Mouse (Mus musculus) retina, embryonic 14.5 days (tissue): Measurements from ENCODE around the gene 0610012G03Rik.

Source experiments
- DNase-seq: peaks from one replicate; pipeline ENCODE4 v3.0.0-alpha.2; 2015; ENCODE audit warnings: low spot score

The 0610012G03Rik gene

GRCm38 (mm10) chr16:31932840-31933697 lies 15.2 kb downstream of the 0610012G03Rik start:
- DNase-seq: peak; percentile 97

GRCm38 (mm10) chr16:31932255-31932654 lies 16.0 kb downstream of the 0610012G03Rik start:
- peak; percentile 45 for DNase-seq

- DNase-seq: no peak
Measured at GRCm38 (mm10) chr16:31931330-31931729, 17.0 kb downstream of the 0610012G03Rik start.

- no peak for DNase-seq
Measured at GRCm38 (mm10) chr16:31927412-31927811, 20.9 kb downstream of the 0610012G03Rik start.

GRCm38 (mm10) chr16:31926547-31927182 lies 21.6 kb downstream of the 0610012G03Rik start:
- DNase-seq: no peak

- no peak for DNase-seq
Measured at GRCm38 (mm10) chr16:31926091-31926490, 22.2 kb downstream of the 0610012G03Rik start.

- no peak for DNase-seq
Measured at GRCm38 (mm10) chr16:31924368-31924767, 23.9 kb downstream of the 0610012G03Rik start.

GRCm38 (mm10) chr16:31918248-31918724 lies 30.0 kb downstream of the 0610012G03Rik start:
- peak; percentile 95 for DNase-seq

- no peak for DNase-seq
Measured at GRCm38 (mm10) chr16:31917776-31918175, 30.5 kb downstream of the 0610012G03Rik start.

- no peak for DNase-seq
Measured at GRCm38 (mm10) chr16:31910281-31910847, 37.9 kb downstream of the 0610012G03Rik start.

GRCm38 (mm10) chr16:31908959-31909358 lies 39.3 kb downstream of the 0610012G03Rik start:
- DNase-seq: no peak

- DNase-seq: peak; percentile 45
Measured at GRCm38 (mm10) chr16:31906896-31907295, 41.4 kb downstream of the 0610012G03Rik start.

- DNase-seq: no peak
Measured at GRCm38 (mm10) chr16:31905891-31906825, 42.1 kb downstream of the 0610012G03Rik start.

GRCm38 (mm10) chr16:31905331-31905730 lies 43.0 kb downstream of the 0610012G03Rik start:
- DNase-seq: no peak

- DNase-seq: no peak
Measured at GRCm38 (mm10) chr16:31903239-31903638, 45.1 kb downstream of the 0610012G03Rik start.

- DNase-seq: no peak
Measured at GRCm38 (mm10) chr16:31901886-31902285, 46.4 kb downstream of the 0610012G03Rik start.

GRCm38 (mm10) chr16:31898546-31899326 lies 49.6 kb downstream of the 0610012G03Rik start:
- no peak for DNase-seq
